Mouse (Mus musculus) layer of hippocampus, adult 9-11 months (tissue): ENCODE data around the gene Nr4a1.
A peak's percentile ranks its signal among the peaks of the same experiment; 100 is the strongest.

Experiments used
- DNase-seq: peaks from one replicate; pipeline ENCODE4 v3.0.0; 2022

Gene Nr4a1

GRCm38 (mm10) chr15:101258420-101258819, 4.4 kb downstream of the Nr4a1 start:
- no peak for DNase-seq

GRCm38 (mm10) chr15:101259922-101260321, 5.9 kb downstream of the Nr4a1 start:
- no peak for DNase-seq

- DNase-seq = no peak
Observed at GRCm38 (mm10) chr15:101260387-101260786, 6.3 kb downstream of the Nr4a1 start.

- DNase-seq = no peak
Observed at GRCm38 (mm10) chr15:101260874-101261622, 7.0 kb downstream of the Nr4a1 start.

GRCm38 (mm10) chr15:101262502-101262901, 8.4 kb downstream of the Nr4a1 start:
- no peak for DNase-seq

GRCm38 (mm10) chr15:101266132-101266963, 12.3 kb downstream of the Nr4a1 start:
- peak; percentile 93 for DNase-seq

- no peak for DNase-seq
Observed at GRCm38 (mm10) chr15:101267053-101268032, 13.3 kb downstream of the Nr4a1 start.

GRCm38 (mm10) chr15:101270101-101270820, 16.2 kb downstream of the Nr4a1 start:
- DNase-seq = no peak

- no peak for DNase-seq
Observed at GRCm38 (mm10) chr15:101271107-101271506, 17.0 kb downstream of the Nr4a1 start.

- DNase-seq = peak; percentile 78
Observed at GRCm38 (mm10) chr15:101271513-101271912, 17.4 kb downstream of the Nr4a1 start.

- DNase-seq = no peak
Observed at GRCm38 (mm10) chr15:101274380-101274779, 20.3 kb downstream of the Nr4a1 start.

GRCm38 (mm10) chr15:101277351-101277899, 23.4 kb downstream of the Nr4a1 start:
- DNase-seq = peak; percentile 83

- no peak for DNase-seq
Observed at GRCm38 (mm10) chr15:101278589-101278988, 24.5 kb downstream of the Nr4a1 start.

GRCm38 (mm10) chr15:101279430-101279999, 25.4 kb downstream of the Nr4a1 start:
- DNase-seq = no peak

GRCm38 (mm10) chr15:101282471-101282870, 28.4 kb downstream of the Nr4a1 start:
- DNase-seq = no peak

- no peak for DNase-seq
Observed at GRCm38 (mm10) chr15:101283183-101283910, 29.3 kb downstream of the Nr4a1 start.

- peak; percentile 91 for DNase-seq
Observed at GRCm38 (mm10) chr15:101283911-101284750, 30.1 kb downstream of the Nr4a1 start, which contains the start of gene Atg101. Gene Atg101 (plus strand): TSS chr15:101284272.

- DNase-seq = no peak
Observed at GRCm38 (mm10) chr15:101286129-101286770, 32.2 kb downstream of the Nr4a1 start.

- DNase-seq = no peak
Observed at GRCm38 (mm10) chr15:101287361-101287760, 33.3 kb downstream of the Nr4a1 start.
